Mouse (Mus musculus) brain, embryonic 14.5 days (tissue): ENCODE results near the gene Ttc9.

Source experiments
- CTCF ChIP-seq: fragments of 200-500 bp; IDR thresholded peaks from 2 replicates; pipeline ENCODE4 v1.5.1; 2012; ENCODE audit warnings: inconsistent platforms, mild to moderate bottlenecking, moderate library complexity, borderline replicate concordance; ENCODE audit not compliant: insufficient read depth, insufficient read length; ENCODE audit errors: extremely low read depth
- POLR2A ChIP-seq: fragments of 200-500 bp; IDR thresholded peaks from 2 replicates; pipeline ENCODE4 v1.6.1; 2012; ENCODE audit warnings: mild to moderate bottlenecking, inconsistent platforms, borderline replicate concordance; ENCODE audit not compliant: poor library complexity, insufficient read depth, insufficient read length, severe bottlenecking; ENCODE audit errors: extremely low read depth

DNA sequence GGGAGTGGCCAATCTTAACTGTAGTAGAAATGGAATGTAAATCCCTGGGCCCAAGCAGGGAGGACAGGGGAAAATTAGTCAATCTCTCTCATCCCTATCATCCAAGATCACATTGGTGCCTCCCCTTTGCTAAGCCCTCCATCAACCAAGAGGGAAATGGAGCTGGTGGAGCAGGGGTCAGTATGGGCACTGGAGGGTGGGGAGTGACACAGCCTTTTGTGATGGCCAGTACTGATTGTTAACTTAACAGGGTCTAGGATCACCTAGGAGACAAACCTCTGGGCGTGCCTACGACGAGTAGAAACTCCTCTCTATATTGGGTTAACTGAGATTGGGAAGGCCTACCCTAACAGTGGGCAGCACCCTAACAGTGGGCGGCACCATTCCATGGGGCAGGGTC, 7.7 kb upstream of the Ttc9 start:
- no peak for TF ChIP-seq POLR2A
- TF ChIP-seq CTCF: no peak
